23 mouse cellular contexts compared by ENCODE assay signal in the genomic region with DNA sequence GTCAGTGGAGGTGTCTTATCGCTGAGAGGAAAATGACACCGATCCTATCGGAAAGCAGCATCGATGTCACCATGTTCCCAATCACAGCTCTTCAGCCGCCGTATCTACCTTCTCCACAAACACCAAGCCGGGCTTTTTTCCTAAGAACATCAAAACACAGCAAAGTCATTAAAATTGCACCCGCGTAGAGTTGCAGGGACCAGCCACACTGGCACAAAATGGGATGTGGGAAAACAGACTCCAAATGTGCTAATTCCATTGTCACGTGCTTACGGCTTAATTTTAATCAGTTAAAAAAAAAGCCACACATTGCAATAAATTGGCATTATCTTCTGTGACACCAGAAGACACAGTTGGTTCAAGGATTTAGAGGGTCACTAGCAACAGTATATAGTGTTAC.
DNase-seq lines count a peak whose midpoint lies in the region; ATAC-seq and TF ChIP-seq lines count a peak whose summit lies in the region.
"Had no signal": no experiment of that assay in that cellular context is flagged by ENCODE, and none has a peak within 500 bp of the region (broad histone marks: within the 10 kb centered on the region; RNA-seq: fewer than 3 reads in every experiment).

No protein-coding gene starts in this region.

- no peak for TF ChIP-seq POLR2A in brain, embryonic 14.5 days (IDR thresholded peaks at IDR 0.05; ENCODE audit: borderline replicate concordance, extremely low read depth, insufficient read depth, insufficient read length, poor library complexity, severe bottlenecking)

- 53% methylated on average over 11 of the region's 11 CpGs for WGBS in forebrain, embryonic 14.5 days
- 56% methylated on average over 11 of the region's 11 CpGs for WGBS in forebrain, embryonic 13.5 days
- WGBS in midbrain, embryonic 11.5 days, result 66% methylated on average over 11 of the region's 11 CpGs
- WGBS in midbrain, embryonic 15.5 days, result 55% methylated on average over 11 of the region's 11 CpGs
- 89% methylated on average over 11 of the region's 11 CpGs for WGBS in liver, embryonic 12.5 days (ENCODE audit: insufficient replicate concordance)

- H3K9ac ChIP-seq in forebrain, embryonic 14.5 days (ENCODE audit: low read length), result no peak overlapping the region
- no peak overlapping the region for H3K9ac ChIP-seq in forebrain, embryonic 13.5 days
- H3K9ac ChIP-seq in midbrain, embryonic 11.5 days (ENCODE audit: low read length), result no peak overlapping the region
- peak overlapping the region; percentile 31; the same call in 1 of the 2 replicates for H3K9ac ChIP-seq in midbrain, embryonic 15.5 days
- H3K9ac ChIP-seq in liver, embryonic 12.5 days, result no peak overlapping the region
- H3K9ac ChIP-seq: embryonic facial prominence, embryonic 12.5 days; heart, embryonic 12.5 days; hindbrain, embryonic 15.5 days had no signal

- no peaks in the 10 kb centered on the region for H3K36me3 ChIP-seq in forebrain, embryonic 14.5 days (ENCODE audit: control insufficient read depth, insufficient read depth, low read length)
- H3K36me3 ChIP-seq in forebrain, embryonic 13.5 days (ENCODE audit: poor library complexity, severe bottlenecking), result no peaks in the 10 kb centered on the region
- no peaks in the 10 kb centered on the region for H3K36me3 ChIP-seq in midbrain, embryonic 11.5 days (ENCODE audit: control insufficient read depth, insufficient read depth, low read length)
- no peaks in the 10 kb centered on the region for H3K36me3 ChIP-seq in midbrain, embryonic 15.5 days (replicated peaks)
- no peaks in the 10 kb centered on the region for H3K36me3 ChIP-seq in liver, embryonic 12.5 days
- H3K36me3 ChIP-seq: embryonic facial prominence, embryonic 12.5 days; hindbrain, embryonic 10.5 days; hindbrain, embryonic 15.5 days had no signal

- H3K4me2 ChIP-seq in forebrain, embryonic 14.5 days (ENCODE audit: low read length), result no peak overlapping the region
- H3K4me2 ChIP-seq in forebrain, embryonic 13.5 days, result no peak overlapping the region
- H3K4me2 ChIP-seq in midbrain, embryonic 11.5 days, result no peak overlapping the region
- 0 out of 2 replicates have a peak overlapping the region, but pooled peaks have one; percentile 2 for H3K4me2 ChIP-seq in midbrain, embryonic 15.5 days
- no peak overlapping the region for H3K4me2 ChIP-seq in liver, embryonic 12.5 days
- H3K4me2 ChIP-seq: embryonic facial prominence, embryonic 12.5 days; heart, embryonic 12.5 days; hindbrain, embryonic 15.5 days had no signal

- peak; percentile 58 for DNase-seq in forebrain, embryonic 14.5 days (ENCODE audit: low spot score)
- peak; percentile 77 for DNase-seq in brain, embryonic 14.5 days (ENCODE audit: low read depth)
- DNase-seq in midbrain, embryonic 11.5 days (ENCODE audit: low spot score, missing footprints), result no peak
- DNase-seq in heart, adult 9 months (ENCODE audit: low spot score in 2 of 2), result no peak
- DNase-seq in c-Kit-positive CD71-positive TER-119-positive erythroid progenitor cells, embryonic 14.5 days (ENCODE audit: low spot score), result no peak
- DNase-seq: adrenal gland, postnatal 14 days; cerebellum, adult 11-12 months; cerebellum, adult 9-10 months; cerebellum, postnatal 25 days; gastrocnemius, postnatal 14 days; heart, adult 2 months had no signal

- peak overlapping the region; percentile 27; the same call in 1 of the 2 replicates for H3K27ac ChIP-seq in forebrain, embryonic 14.5 days (ENCODE audit: low read depth, low read length)
- no peak overlapping the region; the same call in 1 of the 2 replicates for H3K27ac ChIP-seq in forebrain, embryonic 13.5 days
- H3K27ac ChIP-seq in midbrain, embryonic 11.5 days (ENCODE audit: low read depth, low read length), result peak overlapping the region; percentile 50; the same call in 1 of the 2 replicates
- peak overlapping the region; percentile 67 for H3K27ac ChIP-seq in midbrain, embryonic 15.5 days
- no peak overlapping the region for H3K27ac ChIP-seq in liver, embryonic 12.5 days
- H3K27ac ChIP-seq: embryonic facial prominence, embryonic 12.5 days; heart, adult 2 months; hindbrain, embryonic 10.5 days; hindbrain, embryonic 15.5 days had no signal

- H3K9me3 ChIP-seq in forebrain, embryonic 14.5 days (replicated peaks; ENCODE audit: control insufficient read depth, low read length), result no peaks in the 10 kb centered on the region
- no peaks in the 10 kb centered on the region for H3K9me3 ChIP-seq in forebrain, embryonic 13.5 days (replicated peaks)
- H3K9me3 ChIP-seq in midbrain, embryonic 11.5 days (ENCODE audit: control insufficient read depth, low read length), result no peaks in the 10 kb centered on the region
- no peaks in the 10 kb centered on the region for H3K9me3 ChIP-seq in midbrain, embryonic 15.5 days
- H3K9me3 ChIP-seq in liver, embryonic 12.5 days (replicated peaks), result no peaks in the 10 kb centered on the region
- H3K9me3 ChIP-seq: embryonic facial prominence, embryonic 12.5 days; heart, embryonic 12.5 days; hindbrain, embryonic 10.5 days; hindbrain, embryonic 15.5 days had no signal

- H3K4me1 ChIP-seq in forebrain, embryonic 14.5 days (ENCODE audit: control insufficient read depth, insufficient read depth, low read length), result peaks cover 7% of the 10 kb centered on the region; the same call in 1 of the 2 replicates
- peaks cover 23% of the 10 kb centered on the region for H3K4me1 ChIP-seq in forebrain, embryonic 13.5 days
- H3K4me1 ChIP-seq in midbrain, embryonic 11.5 days (ENCODE audit: control insufficient read depth, insufficient read depth, low read length), result peaks cover 13% of the 10 kb centered on the region
- peaks cover 25% of the 10 kb centered on the region for H3K4me1 ChIP-seq in midbrain, embryonic 15.5 days
- no peaks in the 10 kb centered on the region for H3K4me1 ChIP-seq in liver, embryonic 12.5 days
- H3K4me1 ChIP-seq: heart, embryonic 12.5 days; hindbrain, embryonic 15.5 days had no signal

- no peak for TF ChIP-seq CTCF in brain, embryonic 14.5 days (IDR thresholded peaks at IDR 0.05; ENCODE audit: borderline replicate concordance, extremely low read depth, insufficient read depth, insufficient read length)

- H3K27me3 ChIP-seq in forebrain, embryonic 14.5 days (replicated peaks; ENCODE audit: control insufficient read depth, insufficient read depth, low read length), result no peaks in the 10 kb centered on the region
- H3K27me3 ChIP-seq in forebrain, embryonic 13.5 days, result peaks cover 5% of the 10 kb centered on the region
- H3K27me3 ChIP-seq in midbrain, embryonic 11.5 days (ENCODE audit: control insufficient read depth, insufficient read depth, low read length), result no peaks in the 10 kb centered on the region
- no peaks in the 10 kb centered on the region for H3K27me3 ChIP-seq in midbrain, embryonic 15.5 days (replicated peaks)
- no peaks in the 10 kb centered on the region for H3K27me3 ChIP-seq in liver, embryonic 12.5 days (replicated peaks)
- H3K27me3 ChIP-seq: CH12.LX; embryonic facial prominence, embryonic 12.5 days; heart, embryonic 12.5 days; hindbrain, embryonic 15.5 days; Patski had no signal

- ATAC-seq in forebrain, embryonic 14.5 days, result 0 out of 2 replicates have a peak, but pooled peaks have one; percentile 29
- no peak for ATAC-seq in forebrain, embryonic 13.5 days
- peak; percentile 40 for ATAC-seq in midbrain, embryonic 11.5 days (ENCODE audit: low FRiP score)
- no peak for ATAC-seq in midbrain, embryonic 15.5 days (replicated peaks)
- no peak for ATAC-seq in liver, embryonic 12.5 days
- ATAC-seq: activated CD4-positive, CD25-positive, alpha-beta regulatory T cell, adult 4 months; forebrain, embryonic 16.5 days; inflammation-experienced regulatory T-cells, adult 6 months; Patski had no signal

- H3K4me3 ChIP-seq in forebrain, embryonic 14.5 days (ENCODE audit: low read depth, low read length), result no peak overlapping the region
- no peak overlapping the region for H3K4me3 ChIP-seq in forebrain, embryonic 13.5 days
- H3K4me3 ChIP-seq in midbrain, embryonic 11.5 days (ENCODE audit: low read depth, low read length), result no peak overlapping the region
- H3K4me3 ChIP-seq in midbrain, embryonic 15.5 days, result no peak overlapping the region
- H3K4me3 ChIP-seq in liver, embryonic 12.5 days, result no peak overlapping the region
- H3K4me3 ChIP-seq: embryonic facial prominence, embryonic 12.5 days; heart, adult 2 months; heart, embryonic 12.5 days; hindbrain, embryonic 10.5 days; hindbrain, embryonic 15.5 days had no signal

Comparison
In these comparisons a context has a peak if more than half of its experiments do, and no peak if none do; other contexts are left out.
1. ATAC-seq: peak in forebrain, embryonic 14.5 days (single experiment) and midbrain, embryonic 11.5 days (single experiment); none in forebrain, embryonic 13.5 days (single experiment), midbrain, embryonic 15.5 days (single experiment) and liver, embryonic 12.5 days (single experiment).
2. H3K27ac ChIP-seq: peak in forebrain, embryonic 14.5 days (single experiment), midbrain, embryonic 11.5 days (single experiment) and midbrain, embryonic 15.5 days (single experiment); none in forebrain, embryonic 13.5 days (single experiment) and liver, embryonic 12.5 days (single experiment).
3. DNase-seq: peak in forebrain, embryonic 14.5 days (single experiment) and brain, embryonic 14.5 days (single experiment); none in midbrain, embryonic 11.5 days (single experiment), heart, adult 9 months (0 of 2) and c-Kit-positive CD71-positive TER-119-positive erythroid progenitor cells, embryonic 14.5 days (single experiment).